Mouse (Mus musculus) monocyte, adult 5-6 weeks (primary cell): ENCODE measurements around the gene Pnpla3. TPM values are rescaled to one million over a fixed set of nuclear protein-coding genes. Genes with fewer than 3 reads are reported as not detected.

Experiments
- ATAC-seq: fragments of 153-309, 156-312 bp; replicated peaks from 2 replicates; pipeline ENCODE4 v1.8.0; 2017; ENCODE audit warnings: mild to moderate bottlenecking; ENCODE audit not compliant: low TSS enrichment, insufficient number of reproducible peaks, severe bottlenecking, poor library complexity, low FRiP score
- total RNA-seq: library from RNA; stranded (forward); fragments of 200-1000, 200-491, 200-594 nt; gene quantifications from 3 replicates; pipeline ENCODE4 v1.2.3, GENCODE M21; 2017

Pnpla3 gene
- total RNA-seq, 1 experiment from 2014 or later: not detected

DNA sequence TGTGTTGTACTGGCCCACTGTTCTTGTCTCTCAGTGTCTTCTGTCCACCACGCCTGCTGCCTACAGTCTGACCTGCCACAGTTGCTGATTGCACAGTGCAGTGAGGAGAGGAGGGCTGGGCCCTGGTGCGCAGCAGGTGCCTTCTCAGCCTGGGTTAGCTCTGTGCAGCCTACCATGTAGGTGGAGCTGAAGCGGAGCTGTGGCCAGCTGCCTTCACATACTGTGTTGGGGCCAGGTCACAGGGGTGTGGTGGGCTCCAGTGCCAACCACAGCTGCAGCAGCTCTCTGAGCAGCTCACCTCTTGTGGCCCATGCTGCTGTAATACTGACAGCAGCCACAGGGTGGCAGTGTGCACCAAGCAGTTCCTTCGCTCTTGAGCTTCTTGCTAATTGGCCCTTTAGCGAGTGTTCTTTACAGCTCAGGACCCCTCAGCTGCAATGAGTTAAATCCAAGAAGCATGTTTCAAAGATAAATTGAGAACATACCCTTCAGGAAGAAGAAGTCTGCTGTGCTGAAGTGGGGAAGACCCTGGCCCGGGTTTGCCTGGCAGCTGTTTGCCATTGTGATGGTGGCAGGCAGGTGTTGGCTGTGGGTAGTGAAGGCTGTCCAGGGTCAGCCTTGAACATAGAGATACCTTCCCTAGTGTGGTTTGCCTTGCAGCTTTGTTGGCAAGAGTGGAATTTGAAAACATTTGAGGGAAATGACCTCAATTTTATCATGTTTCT lies 44.6 kb downstream of the Pnpla3 start:
- peak; percentile 77 for ATAC-seq

- no peak for ATAC-seq
Observed at GRCm38 (mm10) chr15:84212756-84213105, 45.1 kb downstream of the Pnpla3 start.

DNA sequence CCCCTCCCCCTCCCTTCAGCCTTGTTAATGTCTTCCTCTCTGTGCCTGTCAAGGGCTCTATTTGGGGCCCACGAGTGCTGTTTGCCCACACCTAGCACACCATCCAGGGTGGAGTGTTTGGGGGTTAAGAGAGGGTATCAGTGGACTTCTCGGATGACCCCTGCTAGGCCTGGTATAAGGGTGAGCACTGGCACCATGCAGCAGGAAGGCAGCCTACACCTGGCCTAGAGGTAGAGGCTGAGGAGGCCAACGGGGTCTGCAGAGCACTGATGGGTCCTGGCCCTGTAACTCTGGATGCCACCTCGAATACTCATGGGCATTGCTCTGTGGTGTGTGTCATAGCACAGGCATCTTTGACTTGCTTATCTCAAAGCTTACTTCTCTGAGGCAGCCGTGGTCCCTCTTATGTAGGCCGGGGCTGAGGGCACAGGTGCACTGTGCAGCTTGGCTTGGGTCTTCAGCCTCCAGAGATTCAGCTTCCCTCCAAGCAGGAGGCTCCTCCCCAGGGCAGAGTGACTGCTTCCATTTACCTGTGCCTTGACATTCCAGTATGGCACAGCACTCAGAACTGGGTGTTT lies 45.6 kb downstream of the Pnpla3 start:
- no peak for ATAC-seq

- ATAC-seq: no peak
Observed at GRCm38 (mm10) chr15:84214476-84214875, 46.8 kb downstream of the Pnpla3 start.

DNA sequence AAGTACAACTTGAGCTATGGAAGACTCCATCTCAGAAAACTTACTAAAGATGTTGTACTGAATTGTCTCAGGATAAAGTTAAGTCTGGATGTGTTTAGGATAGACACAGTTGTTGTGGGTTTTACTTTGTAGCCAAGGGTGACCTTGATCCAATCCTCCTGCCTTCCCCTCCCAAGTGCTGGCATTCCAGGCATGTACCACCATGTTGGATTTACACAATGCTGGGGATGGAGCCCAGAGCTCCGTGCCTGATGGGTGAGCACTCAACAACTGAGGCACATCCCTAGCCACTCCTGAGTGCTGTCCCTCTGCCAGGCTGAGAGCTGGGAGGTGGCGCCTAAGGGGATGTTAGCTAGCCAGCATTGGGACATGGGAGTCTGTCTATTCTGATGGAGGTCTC lies 47.6 kb downstream of the Pnpla3 start:
- no peak for ATAC-seq

GRCm38 (mm10) chr15:84216026-84216425 lies 48.4 kb downstream of the Pnpla3 start:
- ATAC-seq: no peak

GRCm38 (mm10) chr15:84216461-84217084 lies 48.9 kb downstream of the Pnpla3 start:
- ATAC-seq: no peak

- ATAC-seq: no peak
Observed at GRCm38 (mm10) chr15:84217969-84218782, 50.5 kb downstream of the Pnpla3 start.

GRCm38 (mm10) chr15:84218783-84219271 lies 51.2 kb downstream of the Pnpla3 start:
- ATAC-seq: no peak

- no peak for ATAC-seq
Observed at GRCm38 (mm10) chr15:84221539-84221938, 53.9 kb downstream of the Pnpla3 start.

GRCm38 (mm10) chr15:84223423-84223822 lies 55.8 kb downstream of the Pnpla3 start:
- no peak for ATAC-seq

- ATAC-seq: no peak
Observed at GRCm38 (mm10) chr15:84224779-84225178, 57.1 kb downstream of the Pnpla3 start.

DNA sequence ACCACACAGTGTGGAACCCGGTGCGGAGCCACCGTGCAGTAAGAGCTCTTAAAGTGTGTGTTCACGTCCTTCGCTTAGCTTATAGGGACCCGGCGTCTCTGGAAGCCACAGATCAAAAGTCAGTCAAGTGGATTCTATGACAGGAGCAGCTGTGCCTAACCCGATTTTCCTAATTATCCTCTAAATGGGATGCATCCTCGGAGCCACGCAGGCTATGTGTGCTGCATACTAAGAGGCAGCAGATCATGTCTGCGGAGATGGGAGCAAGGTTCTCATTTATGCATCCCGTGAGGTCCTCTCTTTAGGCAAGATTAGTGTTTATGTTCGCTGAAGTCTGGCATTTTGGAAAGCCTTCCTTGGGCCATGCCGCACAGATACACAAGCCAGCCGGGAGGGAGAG lies 59.3 kb downstream of the Pnpla3 start:
- ATAC-seq: no peak

GRCm38 (mm10) chr15:84230661-84231060 lies 63.0 kb downstream of the Pnpla3 start:
- no peak for ATAC-seq

DNA sequence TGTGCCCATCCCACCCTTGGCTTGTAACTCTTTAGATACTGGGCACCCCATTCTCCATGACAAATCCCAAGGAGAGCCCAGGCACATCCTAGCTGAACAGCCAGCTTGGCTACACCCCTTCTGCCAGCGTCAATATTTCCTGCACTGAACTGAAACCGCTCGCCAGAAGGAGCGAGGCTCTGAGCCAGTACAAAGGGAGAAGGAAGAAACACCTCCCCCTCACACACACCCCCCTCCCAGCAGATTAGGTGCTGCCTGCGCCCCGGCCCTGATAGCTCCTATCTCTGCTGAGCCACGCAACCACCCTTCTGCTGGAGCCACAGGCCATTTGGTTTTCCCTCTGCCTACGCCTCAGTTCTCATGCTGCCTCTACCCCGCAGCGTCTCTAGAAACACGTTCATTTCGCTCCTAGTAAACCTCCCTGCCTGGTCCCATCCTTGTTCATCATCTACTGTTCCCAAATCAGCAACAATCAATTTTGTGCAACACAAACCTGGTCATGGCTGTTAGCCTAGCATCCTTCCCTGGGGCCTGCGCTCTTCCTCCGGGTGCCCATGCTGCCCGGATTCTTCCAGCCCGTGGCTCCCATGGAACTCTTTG lies 63.6 kb downstream of the Pnpla3 start:
- no peak for ATAC-seq

DNA sequence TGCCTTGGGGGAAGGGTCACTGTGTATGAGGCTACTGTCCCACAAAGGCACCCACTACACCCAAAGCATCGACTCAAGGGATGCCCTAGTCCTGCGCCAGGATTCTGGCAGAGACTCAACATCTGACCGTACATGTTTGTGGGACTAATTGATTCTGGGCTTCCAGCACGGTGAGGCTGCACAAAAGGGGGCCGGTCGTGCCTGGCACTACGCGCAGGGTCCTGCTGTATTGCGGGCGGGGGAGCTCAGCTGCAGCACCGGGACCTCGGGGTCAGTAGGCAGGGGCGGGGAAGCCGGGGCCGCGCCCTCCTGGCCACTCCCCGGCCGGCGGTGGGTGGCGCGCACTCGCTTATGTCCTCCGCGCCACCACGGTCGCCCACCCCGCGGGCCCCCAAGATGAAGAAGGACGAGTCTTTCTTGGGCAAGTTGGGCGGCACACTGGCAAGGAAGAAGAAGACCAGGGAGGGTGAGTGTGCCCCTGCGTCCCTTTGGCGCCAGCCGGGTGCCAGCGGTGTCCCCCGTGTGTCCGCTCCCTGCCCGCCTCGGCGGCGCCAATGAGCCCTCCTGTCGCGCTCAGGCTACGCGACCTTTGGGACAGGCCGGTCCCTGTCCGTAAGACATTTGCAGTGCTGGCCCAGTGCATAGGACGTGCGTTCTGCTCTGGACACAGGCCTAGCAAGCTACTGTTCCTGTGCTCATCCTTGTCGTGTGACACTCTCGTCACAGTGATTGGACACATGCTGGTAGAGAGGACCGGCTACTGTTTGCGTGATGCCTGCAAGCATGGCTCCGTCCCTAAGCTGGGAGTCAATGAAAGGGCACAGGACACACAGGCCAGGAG lies 64.3 kb downstream of the Pnpla3 start, which contains the start of gene Parvb:
Gene Parvb, plus strand, starts transcription at position 323 of the 841 bp plus-strand sequence.
- no peak for ATAC-seq

DNA sequence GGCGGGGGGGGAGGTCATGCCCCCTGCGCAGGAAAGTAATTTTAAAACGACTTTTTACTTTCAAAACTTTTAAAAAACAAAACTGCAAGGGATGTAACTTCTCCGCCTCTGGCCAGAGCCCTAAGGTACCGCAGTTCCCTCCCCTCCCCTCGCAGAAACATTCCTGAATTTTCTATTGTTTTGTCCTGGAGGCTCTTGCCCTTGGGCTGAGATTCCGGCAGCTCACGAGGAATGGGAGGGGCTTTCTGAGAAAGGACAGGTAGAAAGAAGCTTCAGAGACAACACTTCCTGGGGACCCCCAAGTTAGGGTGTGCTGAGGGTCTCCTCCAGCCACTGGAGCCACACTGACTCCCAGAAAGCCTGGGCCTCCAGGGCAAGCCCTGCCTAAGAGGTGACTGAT lies 65.0 kb downstream of the Pnpla3 start:
- ATAC-seq: no peak
